Mouse (Mus musculus) MEL (cell line): ENCODE results near the gene Zfp947.

ENCODE experiments used
- CTCF ChIP-seq, 3 experiments: IDR thresholded peaks in 2 of 3; conservative IDR thresholded peaks in 1 of 3; 2 replicates each; pipeline ENCODE4 v1.5.1; 2011 to 2012; ENCODE audit warnings: low read length in 3 of 3, low read depth in 2 of 3, mild to moderate bottlenecking in 2 of 3, improper control_type of control experiment in 1 of 3, inconsistent platforms in 1 of 3, mixed read lengths in 1 of 3, moderate library complexity in 1 of 3; ENCODE audit not compliant: control insufficient read depth in 1 of 3, insufficient read depth in 1 of 3, poor library complexity in 1 of 3, severe bottlenecking in 1 of 3
- GABPA ChIP-seq: IDR thresholded peaks from 2 replicates; pipeline ENCODE4 v1.6.1; 2012; ENCODE audit warnings: low read depth, mild to moderate bottlenecking, inconsistent platforms, low read length, improper control_type of control experiment, moderate library complexity
- POLR2A ChIP-seq, 2 experiments: IDR thresholded peaks; 2 replicates each; pipeline ENCODE4 v1.6.1; 2011 to 2012; ENCODE audit warnings: low read length in 2 of 2, mild to moderate bottlenecking in 2 of 2, control low read depth in 1 of 2, improper control_type of control experiment in 1 of 2, low read depth in 1 of 2, moderate library complexity in 1 of 2; ENCODE audit not compliant: control insufficient read depth in 1 of 2, insufficient read depth in 1 of 2, poor library complexity in 1 of 2
- USF1 ChIP-seq: IDR thresholded peaks from 2 replicates; pipeline ENCODE4 v1.6.1; 2014; ENCODE audit warnings: low read depth, mild to moderate bottlenecking, inconsistent platforms, low read length, improper control_type of control experiment, moderate library complexity

- no peak for TF ChIP-seq GABPA
- TF ChIP-seq POLR2A (IDR thresholded peaks at IDR 0.05; ENCODE audit: control insufficient read depth in 1 of 2, insufficient read depth in 1 of 2, low read depth in 1 of 2, low read length in 2 of 2, poor library complexity in 1 of 2): no peak
- no peak for TF ChIP-seq CTCF (IDR thresholded peaks at IDR 0.05 in 2 of 3, conservative IDR thresholded peaks at IDR 0.05 in 1 of 3; ENCODE audit: control insufficient read depth in 1 of 3, insufficient read depth in 1 of 3, low read depth in 2 of 3, low read length in 3 of 3, poor library complexity in 1 of 3, severe bottlenecking in 1 of 3)
- TF ChIP-seq USF1: no peak
These were observed 47.2 kb downstream of the Zfp947 start for GRCm38 (mm10) chr17:22118770-22119169.
